Mouse (Mus musculus): ENCODE measurements around the gene Garnl3. TPM values are rescaled to one million over a fixed set of nuclear protein-coding genes. Genes with fewer than 3 reads are reported as not detected.

Garnl3 gene
- total RNA-seq, 1 experiment from 2014 or later: 1.1 TPM

DNA sequence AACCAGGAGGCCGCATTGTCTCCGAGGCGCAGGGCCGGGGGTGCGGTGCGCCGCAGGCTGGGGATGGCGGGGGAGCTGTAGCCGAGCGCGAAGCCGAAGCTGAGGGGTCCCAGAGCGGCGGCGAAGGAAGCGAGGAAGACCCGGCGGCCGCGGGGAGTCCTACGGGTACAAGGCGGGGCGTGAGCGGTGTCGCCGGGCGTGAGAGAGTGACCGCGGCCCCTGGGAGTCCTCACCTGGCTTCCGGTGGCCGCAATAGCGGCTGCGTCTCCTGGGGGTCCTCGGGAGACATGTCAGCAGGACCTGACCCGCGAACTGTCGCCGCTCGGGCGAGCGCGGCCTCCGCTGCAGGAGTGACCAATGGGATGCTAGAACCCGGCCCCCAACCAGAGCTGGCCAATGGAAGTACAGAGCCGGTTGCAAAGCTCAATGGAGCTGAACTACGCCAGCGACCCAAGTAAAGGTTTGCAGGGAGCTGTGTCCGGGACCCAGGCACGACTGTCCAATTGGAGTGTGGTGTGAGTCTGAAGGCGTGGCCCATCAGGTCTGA is 149.7 kb downstream of the Garnl3 start, which contains the start of gene Slc2a8:
TSS of gene Slc2a8 (minus strand) at position 359 of the 547 bp plus-strand sequence.
- ATAC-seq (replicated peaks; ENCODE audit: low read depth, poor library complexity, severe bottlenecking): peak; percentile 95

DNA sequence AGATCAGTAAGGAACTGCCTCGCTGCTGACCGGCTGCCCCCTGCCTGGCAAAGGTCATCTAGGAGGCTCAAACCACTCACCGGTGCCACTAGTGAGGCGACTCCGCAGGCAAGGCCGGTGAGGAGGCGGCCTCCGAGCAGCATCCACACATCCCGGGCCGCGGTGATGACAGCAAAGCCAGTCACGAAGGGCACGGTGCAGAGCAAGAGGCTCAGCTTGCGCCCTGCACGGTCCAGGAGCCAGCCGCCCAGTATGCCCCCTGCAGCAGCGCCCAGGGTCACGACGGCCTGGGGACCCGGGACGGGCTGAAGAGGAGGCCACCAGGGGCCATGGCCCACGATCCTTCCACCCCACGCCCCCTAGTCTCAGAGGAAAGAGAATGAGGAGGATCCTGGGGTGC is 150.2 kb downstream of the Garnl3 start:
- ATAC-seq (replicated peaks; ENCODE audit: low read depth, poor library complexity, severe bottlenecking): 0 out of 2 replicates have a peak, but pooled peaks have one; percentile 24

DNA sequence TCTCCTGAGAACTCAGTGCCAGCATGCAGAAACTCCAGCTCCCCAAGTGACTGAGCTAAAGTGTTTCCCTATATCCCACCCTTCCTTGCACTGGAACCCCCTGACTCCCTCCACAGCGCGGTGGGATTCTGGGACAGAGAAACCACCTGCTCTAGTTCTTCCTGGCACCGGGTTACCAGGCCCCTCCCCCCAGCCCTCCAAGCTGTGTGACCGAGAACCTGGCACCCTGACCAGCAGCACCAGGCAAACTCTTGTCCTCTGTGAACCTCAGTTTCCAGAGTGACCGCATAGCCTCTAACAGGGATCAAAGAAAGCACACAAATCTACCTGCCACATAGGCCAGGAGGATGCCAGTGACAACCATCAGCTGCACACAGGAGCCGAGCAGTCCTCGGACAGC is 151.8 kb downstream of the Garnl3 start:
- ATAC-seq (replicated peaks; ENCODE audit: low read depth, poor library complexity, severe bottlenecking): no peak

DNA sequence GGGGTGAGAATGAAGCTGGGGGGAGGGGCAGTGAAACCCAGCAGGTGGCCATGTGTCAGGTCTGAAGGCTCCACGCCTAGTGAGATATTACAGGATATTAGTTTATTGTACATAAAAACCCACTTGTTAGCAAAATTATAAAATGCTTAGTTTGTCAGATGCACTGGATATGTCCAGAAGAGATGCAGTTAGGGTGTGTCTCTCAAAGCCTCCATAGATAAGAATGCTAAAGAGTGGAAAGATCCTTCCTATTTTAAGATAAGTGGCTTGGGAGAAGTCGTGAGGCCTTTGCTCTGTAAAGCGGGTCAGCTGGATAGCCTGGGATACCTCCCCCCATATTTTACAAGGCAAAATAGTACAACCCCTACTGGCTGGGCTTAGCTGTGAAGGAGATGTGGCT is 152.8 kb downstream of the Garnl3 start:
- no peak for ATAC-seq (replicated peaks; ENCODE audit: low read depth, poor library complexity, severe bottlenecking)

DNA sequence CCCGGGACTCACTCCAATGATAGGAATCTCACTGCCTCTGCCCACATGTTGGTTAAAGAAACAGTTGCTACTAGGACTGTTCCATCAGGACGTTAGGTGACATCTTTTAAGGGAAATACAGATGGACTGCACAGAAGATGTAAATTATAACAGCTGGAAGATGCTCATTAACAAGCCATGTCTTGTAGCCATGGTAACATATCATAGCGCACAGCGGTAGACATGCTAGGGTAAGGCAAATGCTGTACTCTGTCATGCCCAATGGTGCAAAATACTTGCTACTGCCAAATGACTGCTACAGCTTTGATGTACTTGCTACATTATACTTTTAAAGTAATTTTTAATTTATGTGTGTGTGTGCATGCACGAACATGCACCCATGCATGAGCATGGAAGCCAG is 154.3 kb downstream of the Garnl3 start:
- no peak for ATAC-seq (replicated peaks; ENCODE audit: low read depth, poor library complexity, severe bottlenecking)

DNA sequence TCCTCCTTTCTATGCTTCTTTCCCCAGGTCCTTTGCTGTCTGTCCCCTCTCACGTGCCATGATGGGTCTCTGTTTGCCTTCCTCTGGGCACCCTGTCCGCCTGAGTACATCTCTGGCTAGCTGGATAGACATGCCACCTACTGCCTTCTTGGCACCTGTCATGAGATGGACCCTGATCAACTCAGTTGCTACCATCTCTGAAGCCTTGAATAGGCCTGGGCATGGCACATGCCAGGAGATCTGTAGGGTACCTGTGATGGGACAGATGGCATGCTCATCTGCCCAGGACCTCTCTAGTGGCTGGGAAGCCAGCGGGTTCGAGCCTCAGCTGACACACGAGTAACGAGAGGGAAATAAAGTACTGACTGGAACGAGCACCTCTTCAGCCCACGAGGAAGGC is 157.2 kb downstream of the Garnl3 start:
- no peak for ATAC-seq (replicated peaks; ENCODE audit: low read depth, poor library complexity, severe bottlenecking)

DNA sequence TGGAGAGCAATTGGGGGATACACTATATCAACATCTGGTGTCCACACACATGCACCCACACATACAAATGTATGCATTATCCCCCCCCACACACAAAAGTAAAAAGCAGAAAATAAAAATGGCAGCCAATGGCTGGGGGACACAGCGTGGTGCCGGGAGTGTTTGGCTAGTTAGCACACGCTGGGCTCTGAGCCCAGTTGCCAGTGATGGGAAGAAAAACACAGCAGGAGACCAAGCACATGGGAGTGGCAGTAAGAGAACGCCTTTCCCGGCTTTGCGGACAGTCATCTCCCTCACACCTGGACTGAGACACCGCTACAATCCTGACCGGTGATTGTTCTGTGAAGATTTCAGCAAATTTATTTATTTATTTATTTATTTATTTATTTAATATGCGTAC is 160.2 kb downstream of the Garnl3 start:
- no peak for ATAC-seq (replicated peaks; ENCODE audit: low read depth, poor library complexity, severe bottlenecking)

DNA sequence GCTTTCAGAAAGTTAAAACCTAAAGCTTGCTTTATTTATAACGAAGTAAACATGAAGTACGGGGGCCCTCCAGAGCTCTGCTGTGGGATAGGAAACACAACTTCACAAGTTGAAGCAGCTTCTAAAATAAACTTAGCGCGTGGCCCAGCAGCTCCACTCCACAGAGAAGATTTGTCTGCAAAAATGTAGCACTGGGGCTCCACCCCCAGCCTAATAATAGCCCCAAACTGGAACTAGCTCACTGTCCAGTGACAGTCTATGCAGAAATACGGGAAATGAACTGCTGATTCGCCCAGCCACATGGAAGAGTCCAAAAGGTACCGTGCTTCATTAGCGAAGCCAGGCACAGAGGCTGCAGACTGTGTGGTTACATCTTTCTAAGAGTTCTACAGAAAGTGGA is 162.1 kb downstream of the Garnl3 start:
- no peak for ATAC-seq (replicated peaks; ENCODE audit: low read depth, poor library complexity, severe bottlenecking)

DNA sequence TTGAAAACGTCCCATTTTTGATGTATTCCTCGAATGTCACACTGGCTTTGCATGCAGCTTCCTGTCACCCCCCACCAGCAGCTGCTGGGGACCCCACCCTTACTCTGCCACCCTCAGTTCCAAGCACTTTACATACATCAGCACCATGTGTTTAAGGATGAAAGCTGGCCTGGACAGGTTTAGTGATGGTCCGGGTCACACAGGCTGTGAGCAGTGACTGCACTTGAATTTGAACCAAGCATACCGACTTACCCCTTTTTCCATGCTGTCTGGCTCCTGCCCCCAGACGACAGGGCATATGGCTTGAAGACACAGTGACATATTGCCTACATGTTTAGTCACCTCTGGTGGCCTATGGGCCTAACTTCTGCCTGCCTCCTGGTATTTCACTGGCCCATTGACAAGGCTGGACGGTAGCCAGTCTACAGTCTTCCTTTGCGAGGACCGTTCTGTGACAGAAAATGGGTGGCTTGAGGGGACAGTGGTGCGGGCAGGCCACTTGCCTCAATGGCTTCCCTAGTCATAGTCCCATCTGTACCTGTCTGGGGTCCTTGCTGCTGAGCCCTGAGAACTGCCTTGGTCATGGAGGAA is 163.3 kb downstream of the Garnl3 start:
- no peak for ATAC-seq (replicated peaks; ENCODE audit: low read depth, poor library complexity, severe bottlenecking)

DNA sequence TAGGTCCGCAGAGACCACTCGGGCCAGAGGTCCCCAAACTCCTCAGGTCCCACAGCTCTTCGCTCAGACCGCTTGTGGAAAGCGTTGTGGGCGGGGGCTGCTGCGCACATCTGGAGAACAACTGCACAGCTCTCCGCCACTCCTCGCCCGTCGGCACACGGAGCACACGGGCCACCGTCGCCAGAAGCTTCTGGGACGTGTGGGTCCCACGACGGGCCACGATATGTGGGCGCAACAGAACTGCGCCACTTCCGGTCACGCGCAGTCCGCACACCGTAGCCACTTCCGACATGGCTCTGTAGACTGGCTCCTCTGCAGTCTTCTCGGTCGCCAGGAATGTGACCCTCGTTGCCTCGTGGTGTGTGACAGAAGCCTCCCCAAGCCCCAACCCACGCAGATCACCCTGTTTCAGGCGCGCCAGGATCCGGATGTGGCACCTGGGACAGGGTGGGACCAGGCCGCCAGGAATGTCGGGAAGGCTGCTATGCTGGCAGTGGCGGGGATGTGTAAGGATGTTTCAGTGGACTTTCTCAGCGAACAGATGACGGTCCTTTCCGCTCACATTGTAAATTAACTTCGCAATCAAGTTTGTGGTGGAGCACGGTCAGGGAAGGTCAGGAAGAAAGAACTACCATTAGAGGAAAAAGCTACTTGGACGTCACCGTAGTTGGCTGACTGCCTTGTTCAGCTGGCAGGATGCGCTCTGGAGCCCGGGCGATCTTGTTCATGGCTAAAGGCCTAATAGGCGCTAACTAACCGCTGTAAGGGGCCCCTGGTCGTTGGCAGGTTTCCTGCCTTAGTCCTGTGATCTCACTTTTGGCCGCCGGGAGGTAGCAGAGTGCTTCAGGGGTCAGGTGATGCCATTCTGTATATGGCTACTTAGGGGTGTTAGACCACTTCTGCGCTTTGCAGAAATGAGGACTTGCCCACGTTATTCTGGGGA is 164.5 kb downstream of the Garnl3 start:
- peak; percentile 75 for ATAC-seq (replicated peaks; ENCODE audit: low read depth, poor library complexity, severe bottlenecking)

DNA sequence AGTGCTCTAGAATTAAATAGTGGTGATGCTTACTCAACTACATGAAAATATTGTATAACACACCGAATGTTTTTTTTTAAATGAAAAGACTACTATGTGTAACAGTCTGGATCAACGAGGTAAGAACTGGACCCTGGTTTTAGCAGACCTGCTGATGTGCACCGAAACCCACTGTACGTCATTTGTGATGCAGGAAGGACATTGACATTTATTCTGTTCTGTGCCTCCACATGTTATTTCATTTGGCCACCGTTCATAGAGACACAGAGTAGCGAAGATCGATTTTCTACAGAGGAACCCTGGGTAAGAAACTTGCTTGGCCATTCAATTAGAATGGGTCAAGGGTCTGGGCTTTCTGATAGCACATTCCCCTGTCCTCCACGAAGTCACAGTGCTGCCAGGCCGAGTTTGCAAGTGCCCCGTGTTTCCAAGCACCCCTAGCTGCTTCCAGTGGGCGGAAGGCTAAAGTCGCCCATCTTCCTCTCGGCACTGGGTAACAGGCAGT is 165.2 kb downstream of the Garnl3 start:
- ATAC-seq (replicated peaks; ENCODE audit: low read depth, poor library complexity, severe bottlenecking): no peak

DNA sequence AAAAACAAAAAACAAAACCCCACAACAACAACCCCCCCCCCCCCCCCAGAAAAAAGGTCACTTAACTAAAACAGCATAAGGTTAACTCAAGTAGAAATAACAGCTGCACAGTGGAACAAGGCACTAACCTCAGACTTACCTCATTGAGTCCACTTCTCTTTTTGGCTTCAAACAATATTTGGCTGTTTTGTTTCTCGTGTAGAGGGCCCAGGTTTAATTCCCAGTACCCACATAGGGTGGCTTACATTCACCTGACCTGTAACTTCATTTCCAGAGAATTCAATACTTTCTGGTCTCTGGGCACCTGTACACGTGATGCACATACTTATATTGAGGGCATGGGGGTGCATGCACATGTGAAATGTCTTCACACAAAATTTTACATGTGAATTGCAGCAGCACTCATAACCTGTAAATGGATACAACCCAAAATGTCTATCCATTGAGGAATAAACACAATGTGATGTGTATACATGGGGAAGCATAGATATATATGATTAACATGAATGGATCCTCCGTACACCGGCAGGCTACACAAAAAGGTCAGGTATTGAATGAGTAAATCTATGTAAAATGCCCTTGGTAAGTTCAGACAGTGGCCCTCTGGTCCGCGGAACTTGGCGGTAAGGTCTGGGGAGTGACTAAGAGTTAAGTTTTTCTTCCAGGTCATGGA is 165.8 kb downstream of the Garnl3 start:
- ATAC-seq (replicated peaks; ENCODE audit: low read depth, poor library complexity, severe bottlenecking): no peak

DNA sequence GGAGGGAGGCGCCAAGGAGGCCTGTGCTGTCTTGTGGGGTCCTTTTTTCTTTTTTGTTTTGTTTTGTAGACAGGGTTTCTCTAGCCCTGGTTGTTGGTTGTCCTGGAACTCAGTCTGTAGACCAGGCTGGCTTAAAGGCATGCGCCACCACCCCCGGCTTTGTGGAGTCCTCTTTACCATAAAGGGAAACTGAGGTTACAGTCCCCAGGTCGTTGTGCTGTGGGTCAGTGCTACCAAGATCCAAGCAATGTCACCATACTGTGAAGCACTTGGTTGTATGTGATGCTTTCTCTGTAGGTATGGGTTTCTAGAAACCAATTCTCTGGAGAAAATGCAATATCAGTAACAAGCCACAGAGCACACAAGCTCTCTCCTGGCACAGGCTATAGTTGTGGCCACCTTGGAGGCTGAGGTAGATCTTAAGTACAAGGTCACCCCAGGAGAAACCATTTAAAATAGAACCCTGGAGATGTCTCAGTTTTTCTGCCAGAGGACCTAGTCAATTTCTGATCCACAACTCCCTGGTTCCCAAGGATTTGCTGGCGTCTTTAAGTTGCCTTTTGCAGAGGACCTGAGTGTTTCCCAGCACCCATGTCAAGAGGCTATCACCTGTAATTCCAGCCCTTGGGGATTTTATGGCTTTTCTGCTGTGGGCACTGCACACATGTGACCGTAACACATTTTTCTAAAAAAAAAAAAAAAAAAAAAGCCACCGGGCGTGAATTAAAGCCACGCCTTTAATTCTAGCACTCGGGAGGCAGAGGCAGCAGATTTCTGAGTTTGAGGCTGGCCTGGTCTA is 166.6 kb downstream of the Garnl3 start:
- ATAC-seq (replicated peaks; ENCODE audit: low read depth, poor library complexity, severe bottlenecking): no peak

DNA sequence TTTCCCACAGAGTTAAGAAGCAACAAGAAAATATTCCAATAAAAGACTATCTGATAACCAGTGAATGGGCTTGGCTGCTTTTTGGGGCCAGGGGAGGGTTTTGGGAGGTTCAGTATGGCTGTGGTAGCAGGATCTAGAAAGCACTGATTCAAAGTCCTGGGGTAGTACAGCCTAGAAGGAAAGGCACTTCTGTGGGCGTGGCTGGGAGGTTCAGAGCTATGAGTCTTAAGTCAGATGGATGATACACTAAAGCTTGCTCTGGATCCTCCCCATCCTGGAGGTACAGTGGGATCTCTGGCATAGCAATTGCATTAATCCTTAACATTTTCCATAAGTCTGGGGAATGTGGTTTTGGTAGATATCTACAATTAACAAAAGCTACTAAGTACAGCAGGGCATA is 167.5 kb downstream of the Garnl3 start:
- ATAC-seq (replicated peaks; ENCODE audit: low read depth, poor library complexity, severe bottlenecking): no peak

DNA sequence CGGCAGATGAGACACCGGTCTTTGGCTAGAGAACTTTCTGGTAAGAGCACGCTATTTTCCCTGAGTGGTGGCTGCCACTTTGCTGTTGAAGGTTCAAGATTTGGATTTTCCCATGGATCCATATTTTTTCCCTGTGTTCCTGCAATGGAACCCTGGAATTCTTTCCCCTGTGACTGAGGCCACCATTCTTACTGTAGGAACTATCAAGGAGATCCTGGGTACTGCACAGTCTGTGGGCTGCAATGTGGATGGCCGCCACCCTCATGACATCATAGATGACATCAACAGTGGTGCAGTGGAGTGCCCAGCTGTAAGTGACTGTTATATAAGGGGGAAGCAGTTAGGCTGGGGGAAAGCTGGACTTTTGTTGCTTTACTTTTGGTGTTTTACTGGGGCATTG is 167.9 kb downstream of the Garnl3 start:
- ATAC-seq (replicated peaks; ENCODE audit: low read depth, poor library complexity, severe bottlenecking): no peak

DNA sequence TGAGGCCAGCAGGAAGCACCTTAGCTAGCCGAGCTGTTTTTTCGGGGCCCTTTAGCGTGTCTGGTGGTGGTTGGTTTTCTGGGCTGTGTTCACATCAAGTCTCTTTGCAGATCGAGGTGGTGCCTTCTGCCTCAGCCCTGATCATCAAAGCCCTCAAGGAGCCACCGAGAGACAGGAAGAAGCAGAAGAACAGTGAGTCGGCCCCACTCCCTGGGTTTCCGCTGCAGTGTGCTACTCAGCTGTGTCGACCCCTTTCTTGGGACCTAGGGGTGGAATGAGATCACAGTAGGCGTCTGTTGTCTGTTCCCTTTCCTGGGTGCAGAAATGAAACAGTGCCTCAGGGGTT is 168.6 kb downstream of the Garnl3 start:
- no peak for ATAC-seq (replicated peaks; ENCODE audit: low read depth, poor library complexity, severe bottlenecking)

DNA sequence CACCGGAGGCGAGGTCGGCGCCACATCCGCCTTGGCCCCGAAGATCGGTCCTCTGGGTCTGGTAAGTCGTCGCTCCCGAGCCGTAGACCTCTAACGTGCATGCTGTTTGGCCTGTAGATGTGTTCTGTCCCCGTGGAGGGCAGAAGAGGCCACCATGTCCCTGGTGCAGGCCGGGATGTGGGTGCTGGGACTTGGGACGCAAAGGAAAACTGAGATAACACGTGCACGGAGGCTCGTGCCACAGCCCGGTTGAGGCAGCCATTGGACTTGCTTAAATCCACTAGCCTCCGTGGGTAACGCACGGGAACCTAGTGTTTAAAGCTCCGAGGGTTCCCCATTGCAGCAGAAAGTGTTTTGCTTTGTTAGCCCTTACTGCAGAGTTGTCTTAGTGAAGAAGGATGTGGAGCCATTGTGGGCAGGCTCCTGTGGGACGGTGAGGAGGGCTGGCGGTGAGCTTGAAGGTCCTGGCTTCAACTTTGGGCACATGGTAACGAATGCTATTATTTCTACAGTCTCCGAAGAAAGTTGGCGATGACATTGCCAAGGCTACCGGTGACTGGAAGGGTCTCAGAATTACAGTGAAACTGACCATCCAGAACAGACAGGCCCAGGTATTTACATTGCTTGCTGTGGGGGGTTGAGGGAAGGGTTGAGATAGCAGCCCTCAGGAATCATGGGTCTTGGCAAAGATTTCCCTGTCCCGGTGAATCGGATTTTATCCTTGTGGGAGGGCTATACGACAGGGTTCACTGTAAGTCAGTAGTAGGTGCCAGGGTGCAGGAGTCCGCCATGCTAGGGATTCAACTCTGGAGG is 169.2 kb downstream of the Garnl3 start:
- no peak for ATAC-seq (replicated peaks; ENCODE audit: low read depth, poor library complexity, severe bottlenecking)

DNA sequence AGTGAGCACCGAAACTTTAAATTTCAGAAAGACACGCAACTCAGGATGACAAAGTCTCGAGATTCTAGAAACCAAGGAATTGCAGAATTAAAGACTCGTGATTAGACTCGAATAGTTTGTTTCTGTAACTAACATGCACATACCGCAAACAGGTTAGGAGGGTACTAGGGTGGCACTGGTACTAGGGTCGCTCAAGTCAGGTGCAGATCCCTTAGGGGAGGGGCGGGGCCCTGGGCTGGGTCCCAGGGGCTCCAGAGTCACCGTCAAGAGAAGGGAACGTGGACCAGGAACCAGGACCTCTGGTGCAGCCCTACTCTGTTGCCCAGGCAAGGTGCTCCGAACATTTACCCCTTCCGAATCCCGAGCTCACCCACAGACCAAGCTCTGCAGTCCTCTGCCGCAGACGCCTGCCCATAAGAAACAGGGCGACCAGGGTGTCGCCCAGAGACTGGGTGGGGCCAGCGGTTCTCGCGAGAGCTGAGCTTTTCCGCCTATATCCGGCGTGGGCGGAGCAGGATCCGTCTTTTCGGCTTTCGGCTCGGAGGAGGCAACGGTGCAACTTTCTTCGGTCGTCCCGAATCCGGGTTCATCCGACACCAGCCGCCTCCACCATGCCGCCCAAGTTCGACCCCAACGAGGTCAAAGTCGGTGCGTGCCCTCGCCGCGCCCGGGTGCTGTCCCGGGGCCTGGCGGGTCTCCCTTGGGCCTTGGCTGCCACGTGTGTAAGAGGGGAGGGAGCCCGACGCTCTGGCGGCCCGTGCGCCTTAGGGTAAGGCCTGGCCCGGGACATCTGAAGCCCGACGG is 170.1 kb downstream of the Garnl3 start, which contains the start of the genes Rpl12 and Lrsam1:
TSS of gene Rpl12 (plus strand) at position 368 of the 804 bp plus-strand sequence.
TSS of gene Lrsam1 (minus strand) at position 423 of the 804 bp plus-strand sequence.
- peak; percentile 89 for ATAC-seq (replicated peaks; ENCODE audit: low read depth, poor library complexity, severe bottlenecking)

All from common myeloid progenitor, adult 5-6 weeks (primary cell).